20 mouse cellular contexts compared by ENCODE assay signal in the genomic region with DNA sequence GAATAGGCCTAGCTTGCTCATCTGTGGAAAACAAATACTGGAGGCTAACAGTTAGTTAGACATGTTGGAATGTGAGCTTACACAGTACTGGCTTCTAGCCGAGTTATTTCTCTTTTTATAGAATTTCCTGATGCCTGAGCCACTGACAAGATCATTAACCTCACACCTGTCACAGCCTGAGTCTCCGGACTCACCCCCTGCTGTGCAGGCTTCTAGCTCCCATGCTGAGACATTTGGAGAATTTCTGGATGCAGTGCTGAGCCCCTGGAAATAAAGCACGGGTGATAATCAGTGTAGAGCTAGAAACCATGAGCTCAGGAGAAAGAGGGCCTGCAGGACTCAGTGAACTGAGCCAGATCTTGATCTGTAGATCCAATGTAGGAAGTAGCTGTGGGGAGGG. TPM values are rescaled to one million over a fixed set of nuclear protein-coding genes. Genes with fewer than 3 reads are reported as not detected.
DNase-seq lines count a peak whose midpoint lies in the region; ATAC-seq and TF ChIP-seq lines count a peak whose summit lies in the region.
"Had no signal": no experiment of that assay in that cellular context is flagged by ENCODE, and none has a peak within 500 bp of the region (broad histone marks: within the 10 kb centered on the region; RNA-seq: fewer than 3 reads in every experiment).

No protein-coding gene starts in this region.

- no peak overlapping the region for H3K4me2 ChIP-seq in kidney, embryonic 15.5 days
- no peak overlapping the region for H3K4me2 ChIP-seq in kidney, embryonic 14.5 days (replicated peaks; ENCODE audit: low read depth, low read length)
- H3K4me2 ChIP-seq in myocyte (ENCODE audit: low read depth), result peak overlapping the region; percentile 52
- H3K4me2 ChIP-seq: lung, embryonic 14.5 days; neural tube, embryonic 15.5 days had no signal

- ATAC-seq in kidney, embryonic 15.5 days (replicated peaks; ENCODE audit: low FRiP score), result no peak
- no peak for ATAC-seq in kidney, embryonic 14.5 days (ENCODE audit: low FRiP score, low TSS enrichment)
- ATAC-seq: hindbrain, postnatal 0 days had no signal

- TF ChIP-seq CTCF in MEL (IDR thresholded peaks at IDR 0.05 in 2 of 3, conservative IDR thresholded peaks at IDR 0.05 in 1 of 3; ENCODE audit: control insufficient read depth in 1 of 3, insufficient read depth in 1 of 3, low read depth in 2 of 3, low read length in 3 of 3, poor library complexity in 1 of 3, severe bottlenecking in 1 of 3), result no peak

- no peak for TF ChIP-seq EP300 in MEL (IDR thresholded peaks at IDR 0.05; ENCODE audit: low read depth in 1 of 2, low read length in 2 of 2)

- H3K27ac ChIP-seq in kidney, embryonic 15.5 days, result 0 out of 2 replicates have a peak overlapping the region, but pooled peaks have one; percentile 18
- no peak overlapping the region for H3K27ac ChIP-seq in kidney, embryonic 14.5 days (ENCODE audit: low read depth, low read length)
- H3K27ac ChIP-seq in MEL (ENCODE audit: control insufficient read depth, low read depth, low read length), result no peak overlapping the region
- H3K27ac ChIP-seq: hindbrain, postnatal 0 days; neural tube, embryonic 15.5 days had no signal

- no peaks in the 10 kb centered on the region for H3K4me1 ChIP-seq in kidney, embryonic 15.5 days
- no peaks in the 10 kb centered on the region for H3K4me1 ChIP-seq in kidney, embryonic 14.5 days (ENCODE audit: control insufficient read depth, insufficient read depth, low read length)
- H3K4me1 ChIP-seq in MEL (ENCODE audit: control insufficient read depth in 1 of 2, insufficient read depth in 2 of 2, low read length in 2 of 2), result no peaks in the 10 kb centered on the region
- H3K4me1 ChIP-seq: neural tube, embryonic 15.5 days had no signal

- H3K79me2 ChIP-seq in MEL (ENCODE audit: control insufficient read depth, insufficient read depth, low read length, poor library complexity) (no peaks in the 10 kb centered on the region), myocyte (ENCODE audit: control insufficient read depth, insufficient read depth) (peaks cover 46% of the 10 kb centered on the region)

- no peak overlapping the region for H3ac ChIP-seq in myocyte (ENCODE audit: control insufficient read depth, insufficient read length)

- peak; percentile 89 for DNase-seq in heart, adult 11 months
- no peak for DNase-seq in heart, postnatal 10 days
- peak; percentile 7 for DNase-seq in MEL (ENCODE audit: low read depth, low spot score)
- no peak for DNase-seq in right cerebral cortex, postnatal 25 days
- DNase-seq: cerebellum, adult 18-20 months; lung, embryonic 14.5 days; right cerebral cortex, adult 18-20 months; thymus, postnatal 36 days had no signal

- 14% methylated on average over 3 of the region's 3 CpGs for WGBS in kidney, embryonic 15.5 days
- 18% methylated on average over 3 of the region's 3 CpGs for WGBS in kidney, embryonic 14.5 days

- H3K9me3 ChIP-seq in kidney, embryonic 15.5 days (replicated peaks), result no peaks in the 10 kb centered on the region
- no peaks in the 10 kb centered on the region for H3K9me3 ChIP-seq in kidney, embryonic 14.5 days (ENCODE audit: control insufficient read depth, low read length)
- H3K9me3 ChIP-seq in MEL (replicated peaks; ENCODE audit: insufficient read depth, low read length), result no peaks in the 10 kb centered on the region
- H3K9me3 ChIP-seq: neural tube, embryonic 15.5 days had no signal

- intact Hi-C loops in heart, postnatal 10 days (cut with DNase I), result loop anchor here (1.0 kb wide), 1 partner anchor 27 kb away; no protein-coding TSS in a partner anchor

- TF ChIP-seq RAD21 in MEL (IDR thresholded peaks at IDR 0.05; ENCODE audit: low read depth, low read length), result no peak

- TF ChIP-seq POLR2A in MEL (IDR thresholded peaks at IDR 0.05; ENCODE audit: control insufficient read depth in 1 of 2, insufficient read depth in 1 of 2, low read depth in 1 of 2, low read length in 2 of 2, poor library complexity in 1 of 2) (no peak), myocyte (IDR thresholded peaks at IDR 0.05; ENCODE audit: insufficient read length, low read depth) (no peak)

- no peaks in the 10 kb centered on the region for H3K36me3 ChIP-seq in kidney, embryonic 15.5 days
- H3K36me3 ChIP-seq in kidney, embryonic 14.5 days (ENCODE audit: control insufficient read depth, insufficient read depth, low read length), result no peaks in the 10 kb centered on the region
- H3K36me3 ChIP-seq in MEL (ENCODE audit: control insufficient read depth in 1 of 2, insufficient read depth in 2 of 2, low read length in 2 of 2) (no peaks in the 10 kb centered on the region), myocyte (ENCODE audit: control insufficient read depth, insufficient read depth) (no peaks in the 10 kb centered on the region)
- H3K36me3 ChIP-seq: neural tube, embryonic 15.5 days had no signal

- no peak overlapping the region for H3K9ac ChIP-seq in kidney, embryonic 15.5 days
- no peak overlapping the region for H3K9ac ChIP-seq in kidney, embryonic 14.5 days (ENCODE audit: low read depth, low read length)
- no peak overlapping the region for H3K9ac ChIP-seq in MEL (ENCODE audit: control insufficient read depth, low read depth, low read length, poor library complexity, severe bottlenecking)
- H3K9ac ChIP-seq: lung, embryonic 14.5 days; neural tube, embryonic 15.5 days had no signal

- H3K4me3 ChIP-seq in kidney, embryonic 15.5 days (replicated peaks), result no peak overlapping the region
- H3K4me3 ChIP-seq in kidney, embryonic 14.5 days (ENCODE audit: low read length), result no peak overlapping the region
- H3K4me3 ChIP-seq in MEL (ENCODE audit: control insufficient read depth in 1 of 2, insufficient read depth in 1 of 2, low read depth in 2 of 2, low read length in 2 of 2) (no peak overlapping the region), myocyte (no peak overlapping the region)
- H3K4me3 ChIP-seq: neural tube, embryonic 15.5 days had no signal

- H3K27me3 ChIP-seq in kidney, embryonic 15.5 days, result no peaks in the 10 kb centered on the region
- H3K27me3 ChIP-seq in kidney, embryonic 14.5 days (ENCODE audit: control insufficient read depth, insufficient read depth, low read length), result no peaks in the 10 kb centered on the region
- peaks cover 2% of the 10 kb centered on the region in 2 experiments; a peak in 3 of 4 replicates for H3K27me3 ChIP-seq in MEL (ENCODE audit: control insufficient read depth in 1 of 2, insufficient read depth in 2 of 2, low read length in 2 of 2)
- H3K27me3 ChIP-seq in myocyte (ENCODE audit: control insufficient read depth, insufficient read depth, insufficient read length), result no peaks in the 10 kb centered on the region
- H3K27me3 ChIP-seq: neural tube, embryonic 15.5 days had no signal

TF ChIP-seq in MEL, 35 proteins besides CTCF, POLR2A, EP300 and RAD21 (continues in another document):
- TF ChIP-seq UBTF (IDR thresholded peaks at IDR 0.05; ENCODE audit: borderline replicate concordance, insufficient read depth, low read depth, low read length) (no peak), BHLHE40 (IDR thresholded peaks at IDR 0.05; ENCODE audit: borderline replicate concordance, low read depth, low read length) (no peak), MXI1 (IDR thresholded peaks at IDR 0.05; ENCODE audit: low read depth, low read length) (no peak), MAFK (IDR thresholded peaks at IDR 0.05; ENCODE audit: borderline replicate concordance, low read depth, low read length) (no peak), TCF12 (IDR thresholded peaks at IDR 0.05; ENCODE audit: low read depth, low read length) (no peak), NRF1 (IDR thresholded peaks at IDR 0.05; ENCODE audit: insufficient read depth, low read depth, low read length, poor library complexity, severe bottlenecking) (no peak), POLR2AphosphoS5 (IDR thresholded peaks at IDR 0.05; ENCODE audit: borderline replicate concordance, low read depth, low read length) (no peak)

TF ChIP-seq in myocyte, 11 proteins besides CTCF, POLR2A, EP300 and RAD21 (continues in another document):
- TF ChIP-seq TCF3 (IDR thresholded peaks at IDR 0.05; ENCODE audit: insufficient read length, low read depth) (peak; percentile 45), SRF (IDR thresholded peaks at IDR 0.05; ENCODE audit: control insufficient read depth, insufficient read length, low read depth) (no peak), E2F4 (IDR thresholded peaks at IDR 0.05; ENCODE audit: insufficient read depth) (no peak), CEBPB (IDR thresholded peaks at IDR 0.05; ENCODE audit: insufficient read depth, poor library complexity, severe bottlenecking) (no peak), MAX (IDR thresholded peaks at IDR 0.05; ENCODE audit: low read depth) (no peak), REST (IDR thresholded peaks at IDR 0.05; ENCODE audit: insufficient read depth, insufficient read length) (no peak), TCF12 (IDR thresholded peaks at IDR 0.05; ENCODE audit: insufficient read depth, poor library complexity, severe bottlenecking) (peak; percentile 81), MYOD1 (IDR thresholded peaks at IDR 0.05; ENCODE audit: control insufficient read depth in 1 of 3, insufficient read length in 2 of 3, low read depth in 2 of 3) (peak; percentile 69 to 95 (median 94))

RNA-seq across cellular contexts. Expression of a gene that starts 13.8 kb away (rescaled TPM):
- 100 to 1,000 TPM; 109 to 127 TPM for total RNA-seq in heart, postnatal 10 days (2021)
- 0.64 and 1.0 TPM in 2 replicates for polyA plus RNA-seq in kidney, embryonic 15.5 days (2015; fragmentation: Nextera tagmentation; extraction: Ambion mirVana)
- polyA plus RNA-seq in kidney, embryonic 14.5 days (2014; fragmentation: Nextera tagmentation; extraction: Ambion mirVana), result 0.14 TPM in 1 of 2 replicates, not detected in the other
- total RNA-seq in MEL (2012; rRNA removed), result not detected in 2 replicates
- polyA plus RNA-seq in MEL (2012; ENCODE audit: insufficient read depth in 1 of 2, insufficient read length in 2 of 2, low read depth in 1 of 2, low replicate concordance in 2 of 2, missing spikeins in 1 of 2) (not detected), myocyte (2012; fragmentation: generic; extraction: Trizol) (31.1 TPM)
- total RNA-seq: hindbrain, postnatal 0 days; megakaryocyte progenitor cell, adult 5-6 weeks; midbrain, postnatal 0 days had no signal
- polyA plus RNA-seq: liver, adult 2 months; lung, embryonic 14.5 days; spleen, adult 2 months had no signal

RNA-seq across cellular contexts. Expression of a gene that starts 31.9 kb away (rescaled TPM):
- 10 to 100 TPM; 27.4 to 28.8 TPM for total RNA-seq in heart, postnatal 10 days (2021)
- 22.2 and 23.4 TPM in 2 replicates for polyA plus RNA-seq in kidney, embryonic 15.5 days (2015; fragmentation: Nextera tagmentation; extraction: Ambion mirVana)
- 14.1 and 19.0 TPM in 2 replicates for polyA plus RNA-seq in kidney, embryonic 14.5 days (2014; fragmentation: Nextera tagmentation; extraction: Ambion mirVana)
- 50.4 and 50.6 TPM in 2 replicates for total RNA-seq in MEL (2012; rRNA removed)
- polyA plus RNA-seq in MEL (2012; ENCODE audit: insufficient read depth in 1 of 2, insufficient read length in 2 of 2, low read depth in 1 of 2, low replicate concordance in 2 of 2, missing spikeins in 1 of 2) (10 to 100 TPM in 1 of 2 experiments, not detected in 1; 38.8 TPM), myocyte (2012; fragmentation: generic; extraction: Trizol) (22.4 TPM)

RNA-seq across cellular contexts. Expression of a gene that starts 32.7 kb away (rescaled TPM):
- total RNA-seq in heart, postnatal 10 days (2021), result under 1 TPM; 0.81 to 0.82 TPM
- not detected in 2 replicates for polyA plus RNA-seq in kidney, embryonic 15.5 days (2015; fragmentation: Nextera tagmentation; extraction: Ambion mirVana)
- not detected in 2 replicates for polyA plus RNA-seq in kidney, embryonic 14.5 days (2014; fragmentation: Nextera tagmentation; extraction: Ambion mirVana)
- 8.3 and 10.4 TPM in 2 replicates for total RNA-seq in MEL (2012; rRNA removed)
- not detected for polyA plus RNA-seq in MEL (2012; ENCODE audit: insufficient read depth in 1 of 2, insufficient read length in 2 of 2, low read depth in 1 of 2, low replicate concordance in 2 of 2, missing spikeins in 1 of 2)
- not detected for polyA plus RNA-seq in myocyte (2012; fragmentation: generic; extraction: Trizol)
- total RNA-seq: adrenal gland, adult 18-20 months; heart, adult 18-20 months; hindbrain, postnatal 0 days; liver, adult 2 months; megakaryocyte progenitor cell, adult 5-6 weeks; midbrain, postnatal 0 days had no signal
- polyA plus RNA-seq: hindbrain, postnatal 0 days; large intestine, adult 2 months; liver, adult 2 months; lung, embryonic 14.5 days; midbrain, postnatal 0 days; neural tube, embryonic 15.5 days; spleen, adult 2 months had no signal

Comparison
In these comparisons a context has a peak if more than half of its experiments do, and no peak if none do; other contexts are left out.
1. DNase-seq: peak in heart, adult 11 months (single experiment) and MEL (single experiment); none in heart, postnatal 10 days (0 of 2) and right cerebral cortex, postnatal 25 days (single experiment).
2. RNA of a gene that starts 13.8 kb away (polyA plus RNA-seq): 31.1 TPM in myocyte (single experiment); 0.64 to 1.0 TPM in kidney, embryonic 15.5 days, 0.14 TPM in kidney, embryonic 14.5 days and not detected in MEL; every median in the first group is over 10 times any median in the second.